Mouse (Mus musculus): ENCODE results near the gene Anp32e. TPM values are rescaled to one million over a fixed set of nuclear protein-coding genes. Genes with fewer than 3 reads are reported as not detected.
"Not testable (repeated sequence)": the region's sequence is repeated elsewhere in the genome, so short reads cannot be mapped to it uniquely, and the experiment has no call there.

Gene Anp32e
- polyA plus RNA-seq, 1 experiment from 2014 or later: 366 TPM

DNA sequence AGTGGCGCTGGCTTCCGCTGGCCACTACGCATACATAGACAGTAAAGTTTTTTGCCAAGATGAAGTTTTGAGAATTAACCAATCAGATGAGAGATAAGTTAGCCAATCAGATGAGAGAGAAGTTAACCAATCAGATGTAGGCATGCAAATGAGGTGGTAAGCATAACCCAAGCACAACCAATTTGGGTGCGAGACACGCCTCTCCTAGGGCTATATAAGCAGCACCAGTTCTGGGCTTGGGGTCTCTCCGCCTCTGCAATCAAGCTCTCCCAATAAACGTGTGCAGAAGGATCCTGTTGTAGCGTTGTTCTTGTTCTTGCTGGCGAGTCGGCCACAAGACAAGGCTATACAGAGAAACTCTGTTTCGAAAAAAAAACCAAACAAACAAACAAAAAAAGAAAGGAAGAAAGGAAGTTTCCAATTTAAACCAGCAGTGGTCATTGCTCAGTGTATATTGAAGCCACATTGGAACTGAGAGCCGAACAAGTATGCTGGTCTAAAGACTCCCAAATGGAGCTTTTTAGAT, 25.7 kb downstream of the Anp32e start:
- H3K36me3 ChIP-seq: not testable (repeated sequence)

GRCm38 (mm10) chr3:95955318-95955717, 26.3 kb downstream of the Anp32e start:
- no peak overlapping the region for H3K4me3 ChIP-seq
- H3K27me3 ChIP-seq (ENCODE audit: low read depth, poor library complexity, severe bottlenecking): no peaks in the 10 kb centered on the region
- H3K9me3 ChIP-seq (replicated peaks): no peaks in the 10 kb centered on the region; the same call in 1 of the 2 replicates
- DNase-seq (ENCODE audit: low spot score): no peak
- no peak overlapping the region for H3K27ac ChIP-seq (replicated peaks)
- H3K4me1 ChIP-seq: peaks cover 25% of the 10 kb centered on the region
- H3K36me3 ChIP-seq: no peaks in the 10 kb centered on the region
- WGBS: 93% methylated on average over 5 of the region's 5 CpGs

More for the DNA sequence above, 25.7 kb downstream of the Anp32e start:
- H3K27me3 ChIP-seq (ENCODE audit: low read depth, poor library complexity, severe bottlenecking); H3K9me3 ChIP-seq (replicated peaks); DNase-seq (ENCODE audit: low spot score); H3K4me3 ChIP-seq; H3K27ac ChIP-seq (replicated peaks): not testable (repeated sequence)
- WGBS: 88% methylated on average over 12 of the region's 12 CpGs
- H3K4me1 ChIP-seq: peaks cover 25% of the 10 kb centered on the region

GRCm38 (mm10) chr3:95957359-95958148, 28.5 kb downstream of the Anp32e start:
- peaks cover 17% of the 10 kb centered on the region for H3K4me1 ChIP-seq
- H3K27ac ChIP-seq (replicated peaks): no peak overlapping the region
- no peaks in the 10 kb centered on the region; the same call in 1 of the 2 replicates for H3K9me3 ChIP-seq (replicated peaks)
- 84% methylated on average over 8 of the region's 8 CpGs for WGBS
- no peaks in the 10 kb centered on the region for H3K36me3 ChIP-seq
- no peak for DNase-seq (ENCODE audit: low spot score)
- no peak overlapping the region for H3K4me3 ChIP-seq
- H3K27me3 ChIP-seq (ENCODE audit: low read depth, poor library complexity, severe bottlenecking): no peaks in the 10 kb centered on the region

GRCm38 (mm10) chr3:95959082-95959481, 30.0 kb downstream of the Anp32e start:
- H3K4me3 ChIP-seq: no peak overlapping the region
- H3K27ac ChIP-seq (replicated peaks): no peak overlapping the region
- DNase-seq (ENCODE audit: low spot score): no peak
- no peaks in the 10 kb centered on the region for H3K27me3 ChIP-seq (ENCODE audit: low read depth, poor library complexity, severe bottlenecking)
- WGBS: 79% methylated on average over 5 of the region's 5 CpGs
- H3K9me3 ChIP-seq (replicated peaks): no peaks in the 10 kb centered on the region; the same call in 1 of the 2 replicates
- H3K36me3 ChIP-seq: no peaks in the 10 kb centered on the region
- H3K4me1 ChIP-seq: peaks cover 15% of the 10 kb centered on the region

GRCm38 (mm10) chr3:95959807-95960206, 30.8 kb downstream of the Anp32e start:
- no peak overlapping the region for H3K27ac ChIP-seq (replicated peaks)
- no peak overlapping the region for H3K4me3 ChIP-seq
- WGBS: 93% methylated on average over 1 of the region's 1 CpGs
- H3K36me3 ChIP-seq: no peaks in the 10 kb centered on the region
- no peaks in the 10 kb centered on the region; the same call in 1 of the 2 replicates for H3K9me3 ChIP-seq (replicated peaks)
- H3K4me1 ChIP-seq: peaks cover 15% of the 10 kb centered on the region
- DNase-seq (ENCODE audit: low spot score): no peak
- H3K27me3 ChIP-seq (ENCODE audit: low read depth, poor library complexity, severe bottlenecking): no peaks in the 10 kb centered on the region

- Histone ChIP-seq H3K27ac (replicated peaks) (0 out of 2 replicates have a peak overlapping the region, but pooled peaks have one; percentile 42), H3K4me1 (peaks cover 18% of the 10 kb centered on the region)
- DNase-seq (ENCODE audit: low spot score); H3K27me3 ChIP-seq (ENCODE audit: low read depth, poor library complexity, severe bottlenecking); H3K4me3 ChIP-seq; H3K36me3 ChIP-seq; H3K9me3 ChIP-seq (replicated peaks): not testable (repeated sequence)
- 88% methylated on average over 8 of the region's 8 CpGs for WGBS
These were observed 33.1 kb downstream of the Anp32e start for GRCm38 (mm10) chr3:95962182-95962581.

- H3K4me3 ChIP-seq: no peak overlapping the region
- H3K9me3 ChIP-seq (replicated peaks): no peaks in the 10 kb centered on the region; the same call in 1 of the 2 replicates
- H3K4me1 ChIP-seq: peaks cover 18% of the 10 kb centered on the region
- H3K27me3 ChIP-seq (ENCODE audit: low read depth, poor library complexity, severe bottlenecking): no peaks in the 10 kb centered on the region
- no peak overlapping the region; the same call in 1 of the 2 replicates for H3K27ac ChIP-seq (replicated peaks)
- 17% methylated on average over 2 of the region's 2 CpGs for WGBS
- no peaks in the 10 kb centered on the region for H3K36me3 ChIP-seq
- DNase-seq (ENCODE audit: low spot score): peak; percentile 30
These were observed 34.2 kb downstream of the Anp32e start for GRCm38 (mm10) chr3:95963230-95963629.

- H3K27me3 ChIP-seq (ENCODE audit: low read depth, poor library complexity, severe bottlenecking): no peaks in the 10 kb centered on the region
- peaks cover 18% of the 10 kb centered on the region for H3K4me1 ChIP-seq
- no peaks in the 10 kb centered on the region; the same call in 1 of the 2 replicates for H3K9me3 ChIP-seq (replicated peaks)
- no peaks in the 10 kb centered on the region for H3K36me3 ChIP-seq
- H3K27ac ChIP-seq (replicated peaks): no peak overlapping the region
- no peak overlapping the region for H3K4me3 ChIP-seq
- no peak for DNase-seq (ENCODE audit: low spot score)
- WGBS: 50% methylated on average over 4 of the region's 4 CpGs
These were observed 34.6 kb downstream of the Anp32e start for GRCm38 (mm10) chr3:95963681-95964080.

GRCm38 (mm10) chr3:95965518-95966451, 36.7 kb downstream of the Anp32e start:
- DNase-seq (ENCODE audit: low spot score): no peak
- WGBS: 19% methylated on average over 7 of the region's 7 CpGs

DNA sequence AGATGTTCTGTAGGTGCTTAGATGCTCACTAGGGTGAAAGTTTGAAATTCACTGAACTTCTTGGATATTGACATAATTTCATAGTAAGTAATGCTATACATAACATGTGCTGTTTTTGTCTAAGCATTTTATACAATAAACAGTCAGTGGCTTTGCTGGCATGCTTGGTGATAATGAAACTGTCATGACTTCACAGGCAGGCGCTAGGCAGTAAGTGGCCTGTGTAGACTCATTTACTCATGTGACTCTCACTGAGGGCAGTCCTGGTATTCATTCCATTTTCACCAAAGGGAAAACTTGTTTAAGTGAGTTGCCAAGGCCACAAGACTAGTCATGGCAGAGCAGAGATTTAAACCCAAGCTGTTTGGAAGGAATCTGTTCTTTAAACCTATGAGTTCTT, 40.2 kb downstream of the Anp32e start:
- Histone ChIP-seq H3K27ac (replicated peaks) (no peak overlapping the region), H3K4me3 (no peak overlapping the region), H3K4me1 (peaks cover 19% of the 10 kb centered on the region), H3K27me3 (ENCODE audit: low read depth, poor library complexity, severe bottlenecking) (peaks cover 29% of the 10 kb centered on the region), H3K36me3 (no peaks in the 10 kb centered on the region), H3K9me3 (replicated peaks) (no peaks in the 10 kb centered on the region)
- 84% methylated on average over 1 of the region's 1 CpGs for WGBS
- no peak for DNase-seq (ENCODE audit: low spot score)

More at GRCm38 (mm10) chr3:95965518-95966451, 36.7 kb downstream of the Anp32e start:
- H3K36me3 ChIP-seq: no peaks in the 10 kb centered on the region
- H3K27ac ChIP-seq (replicated peaks): no peak overlapping the region
- peak overlapping the region; percentile 20; the same call in 1 of the 2 replicates for H3K4me3 ChIP-seq
- H3K27me3 ChIP-seq (ENCODE audit: low read depth, poor library complexity, severe bottlenecking): no peaks in the 10 kb centered on the region
- no peaks in the 10 kb centered on the region for H3K9me3 ChIP-seq (replicated peaks)
- peaks cover 18% of the 10 kb centered on the region for H3K4me1 ChIP-seq

- not testable (repeated sequence) for H3K36me3 ChIP-seq; H3K27ac ChIP-seq (replicated peaks); H3K9me3 ChIP-seq (replicated peaks); H3K4me3 ChIP-seq; DNase-seq (ENCODE audit: low spot score)
- 55% methylated on average over 7 of the region's 7 CpGs for WGBS
- peaks cover 40% of the 10 kb centered on the region for H3K27me3 ChIP-seq (ENCODE audit: low read depth, poor library complexity, severe bottlenecking)
- peaks cover 19% of the 10 kb centered on the region for H3K4me1 ChIP-seq
These were observed 41.6 kb downstream of the Anp32e start for GRCm38 (mm10) chr3:95970661-95971060.

GRCm38 (mm10) chr3:95972251-95972872, 43.3 kb downstream of the Anp32e start:
- DNase-seq (ENCODE audit: low spot score): no peak
- no peaks in the 10 kb centered on the region for H3K9me3 ChIP-seq (replicated peaks)
- H3K36me3 ChIP-seq: no peaks in the 10 kb centered on the region
- H3K27me3 ChIP-seq (ENCODE audit: low read depth, poor library complexity, severe bottlenecking): peaks cover 40% of the 10 kb centered on the region
- peaks cover 16% of the 10 kb centered on the region for H3K4me1 ChIP-seq
- WGBS: 81% methylated on average over 12 of the region's 12 CpGs
- peak overlapping the region; percentile 47 for H3K4me3 ChIP-seq
- H3K27ac ChIP-seq (replicated peaks): peak overlapping the region; percentile 83

Measured in midbrain, embryonic 10.5 days (tissue).